Mouse (Mus musculus) left cerebral cortex, postnatal 36 days (tissue): Measurements from ENCODE around the gene Zbtb22. TPM values are rescaled to one million over a fixed set of nuclear protein-coding genes. Genes with fewer than 3 reads are reported as not detected.
A peak's percentile ranks its signal among the peaks of the same experiment; 100 is the strongest.
"Not testable (repeated sequence)": the region's sequence is repeated elsewhere in the genome, so short reads cannot be mapped to it uniquely, and the experiment has no call there.

Experiments
- DNase-seq, 2 experiments: peaks; one replicate each; pipeline ENCODE4 v3.0.0; 2021 to 2022; ENCODE audit warnings: low spot score in 2 of 2, mixed read lengths in 1 of 2
- intact Hi-C: fragments of 180-260 bp; cut with DNase I; formaldehyde crosslinking; loops from one replicate; pipeline ENCODE4 v1.15.1; 2025
- total RNA-seq, 2 experiments: library from RNA; stranded (reverse); gene quantifications; 2 replicates each; pipeline ENCODE4 v1.2.3; 2021

Zbtb22 gene
- total RNA-seq, 2 experiments from 2014 or later, result 29.4 to 40.1 TPM

DNA sequence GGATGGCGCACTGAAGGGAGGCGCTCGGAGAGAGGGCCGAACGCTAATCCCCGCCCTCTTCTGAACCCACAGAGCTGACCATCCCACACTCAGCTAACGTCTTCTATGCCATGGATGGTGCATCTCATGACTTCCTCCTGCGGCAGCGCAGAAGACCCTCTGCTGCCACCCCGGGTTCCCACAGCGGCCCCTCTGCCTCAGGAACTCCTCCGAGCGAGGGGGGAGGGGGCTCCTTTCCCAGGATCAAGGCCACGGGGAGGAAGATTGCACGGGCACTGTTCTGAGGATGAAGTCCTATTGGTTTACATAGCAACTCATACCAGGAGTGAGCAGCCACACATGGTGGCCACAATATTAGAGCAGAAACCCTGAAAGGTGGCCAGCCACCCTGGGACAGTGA is 21.3 kb downstream of the Zbtb22 start:
- DNase-seq, result no peak
- intact Hi-C loops, result loop anchor here (10.0 kb wide), 1 partner anchor 908 kb away; no protein-coding TSS in a partner anchor

DNA sequence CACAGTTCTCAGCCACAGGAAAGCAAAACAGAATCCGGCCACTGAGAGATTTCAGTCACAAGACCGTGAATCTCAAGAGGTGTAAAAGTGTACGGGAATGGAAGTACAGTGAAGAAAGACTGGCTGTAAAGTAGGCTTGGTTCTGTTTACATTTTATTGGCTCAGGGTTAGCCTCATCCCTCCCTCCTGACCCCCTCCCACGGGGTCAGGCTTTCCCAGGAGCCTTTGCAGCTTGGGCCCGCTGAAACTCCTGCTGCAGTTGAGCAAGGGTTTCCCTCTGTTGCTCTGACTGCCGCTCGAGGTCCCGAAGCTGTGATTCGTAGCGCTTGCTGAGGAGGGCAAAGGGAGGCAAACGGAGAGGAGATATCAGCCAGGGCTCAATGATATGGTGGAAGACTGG is 23.1 kb downstream of the Zbtb22 start:
- DNase-seq, result no peak
- intact Hi-C loops, result loop anchor here (10.0 kb wide), 1 partner anchor 906 kb away; no protein-coding TSS in a partner anchor

DNA sequence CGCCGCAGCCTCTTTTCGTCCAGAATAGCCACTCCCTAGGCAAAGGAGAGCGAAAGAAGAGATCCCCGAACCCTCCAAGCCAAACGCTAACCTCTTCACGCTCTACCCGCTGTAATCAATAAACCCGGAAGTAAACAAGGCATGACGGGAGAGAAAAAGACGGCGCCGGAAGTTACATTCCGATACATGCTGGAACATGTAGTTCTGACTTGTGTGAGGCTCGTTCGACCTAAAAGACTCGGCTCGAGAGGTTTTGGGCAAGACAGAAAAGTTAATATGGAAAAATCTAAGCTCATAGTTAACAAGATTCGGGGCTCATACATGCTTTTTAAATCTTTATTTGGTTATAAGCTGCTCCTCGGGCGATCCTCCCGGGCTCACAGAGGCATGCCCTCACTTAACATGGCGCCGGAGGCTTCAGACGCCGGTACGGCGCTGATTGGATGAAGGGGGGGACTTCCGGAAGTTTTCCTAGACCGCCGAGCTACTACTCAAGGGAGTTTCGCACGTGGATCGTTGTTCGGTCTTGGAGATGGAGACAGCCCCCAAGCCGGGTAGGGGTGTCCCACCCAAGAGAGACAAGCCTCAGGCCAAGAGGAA is 24.6 kb downstream of the Zbtb22 start, which contains the start of the genes Pfdn6 and Wdr46:
Gene Pfdn6, minus strand, starts transcription at position 138 of the 600 bp plus-strand sequence.
Gene Wdr46, plus strand, starts transcription at position 455 of the 600 bp plus-strand sequence.
- intact Hi-C loops, result loop anchor here (1.0 kb wide), 1 partner anchor 16 kb away; the partner anchor contains the start of gene Rps18
- peak; percentile 81 to 87 for DNase-seq

DNA sequence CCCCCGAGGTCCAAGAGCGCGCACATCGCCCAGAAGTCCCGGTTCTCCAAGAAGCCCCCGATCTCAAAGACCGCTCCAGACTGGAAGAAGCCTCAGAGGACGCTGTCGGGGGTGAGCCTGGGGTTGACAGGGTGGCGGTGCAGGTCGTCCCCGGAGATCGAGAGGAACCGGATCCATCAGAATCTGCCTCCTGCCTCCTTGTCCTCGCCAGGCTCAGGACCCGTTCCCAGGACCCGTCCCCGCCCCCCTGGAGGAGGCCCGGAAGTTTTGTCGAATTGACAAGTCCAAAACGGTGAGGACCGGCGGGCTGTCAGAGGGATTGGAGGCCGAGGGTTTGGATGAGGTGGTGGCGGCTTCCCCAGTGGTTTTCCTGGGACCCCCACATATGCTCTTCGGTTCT is 25.3 kb downstream of the Zbtb22 start:
- no peak for DNase-seq
- intact Hi-C loops, result loop anchor here (1.0 kb wide), 1 partner anchor 15 kb away; the partner anchor contains the start of gene Rps18

GRCm38 (mm10) chr17:33941381-33941780 is 25.7 kb downstream of the Zbtb22 start:
- intact Hi-C loops, result no loop called here
- DNase-seq, result no peak

DNA sequence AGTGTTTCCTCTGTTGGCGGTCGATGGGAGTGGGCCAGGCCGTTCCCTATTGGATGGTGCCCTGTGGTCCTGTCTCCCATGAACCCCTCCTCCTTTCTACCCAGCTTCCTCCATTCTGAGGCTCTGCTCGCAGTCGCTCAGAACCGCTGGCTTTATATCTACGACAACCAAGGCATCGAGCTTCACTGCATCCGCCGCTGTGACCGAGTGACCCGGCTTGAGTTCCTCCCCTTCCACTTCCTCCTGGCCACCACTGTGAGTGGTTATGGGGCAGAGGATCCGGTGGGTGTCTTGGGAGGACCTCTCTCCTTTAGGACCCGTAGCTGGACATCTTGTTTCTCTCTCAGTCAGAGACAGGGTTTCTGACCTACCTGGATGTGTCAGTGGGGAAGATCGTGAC is 27.8 kb downstream of the Zbtb22 start:
- intact Hi-C loops, result no loop called here
- DNase-seq, result no peak

DNA sequence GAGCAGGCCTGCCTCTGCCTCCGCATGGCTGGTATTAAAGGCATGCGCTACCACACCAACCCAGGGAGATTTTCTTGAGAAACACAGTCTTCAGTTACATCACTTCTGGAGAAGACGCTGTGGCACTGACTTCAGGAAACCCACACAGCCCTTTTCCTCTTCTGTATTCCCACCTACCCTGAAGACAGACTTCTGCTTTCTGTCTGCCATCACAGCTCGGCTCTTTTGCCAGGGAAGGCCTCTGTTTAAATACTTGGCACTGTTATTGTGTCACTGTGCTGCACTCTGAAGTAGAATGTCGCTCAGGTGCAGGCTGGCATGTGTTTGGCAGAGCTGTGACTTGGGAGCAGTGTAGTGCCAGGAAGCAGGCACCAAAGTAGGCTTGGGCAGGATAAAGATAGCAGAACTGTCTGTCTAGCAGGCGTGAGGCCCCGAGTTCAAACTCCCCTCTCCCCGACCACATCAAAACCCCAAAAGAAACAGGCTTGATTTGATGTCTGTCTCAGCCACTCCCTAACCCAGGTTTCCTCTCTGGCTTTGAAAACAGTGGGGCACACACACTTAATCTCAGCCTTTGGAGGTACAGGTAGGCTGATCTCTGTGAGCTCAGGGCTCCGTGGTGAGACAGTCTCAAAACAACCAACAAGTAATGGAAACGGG is 31.9 kb downstream of the Zbtb22 start:
- no peak for DNase-seq
- intact Hi-C loops, result no loop called here

DNA sequence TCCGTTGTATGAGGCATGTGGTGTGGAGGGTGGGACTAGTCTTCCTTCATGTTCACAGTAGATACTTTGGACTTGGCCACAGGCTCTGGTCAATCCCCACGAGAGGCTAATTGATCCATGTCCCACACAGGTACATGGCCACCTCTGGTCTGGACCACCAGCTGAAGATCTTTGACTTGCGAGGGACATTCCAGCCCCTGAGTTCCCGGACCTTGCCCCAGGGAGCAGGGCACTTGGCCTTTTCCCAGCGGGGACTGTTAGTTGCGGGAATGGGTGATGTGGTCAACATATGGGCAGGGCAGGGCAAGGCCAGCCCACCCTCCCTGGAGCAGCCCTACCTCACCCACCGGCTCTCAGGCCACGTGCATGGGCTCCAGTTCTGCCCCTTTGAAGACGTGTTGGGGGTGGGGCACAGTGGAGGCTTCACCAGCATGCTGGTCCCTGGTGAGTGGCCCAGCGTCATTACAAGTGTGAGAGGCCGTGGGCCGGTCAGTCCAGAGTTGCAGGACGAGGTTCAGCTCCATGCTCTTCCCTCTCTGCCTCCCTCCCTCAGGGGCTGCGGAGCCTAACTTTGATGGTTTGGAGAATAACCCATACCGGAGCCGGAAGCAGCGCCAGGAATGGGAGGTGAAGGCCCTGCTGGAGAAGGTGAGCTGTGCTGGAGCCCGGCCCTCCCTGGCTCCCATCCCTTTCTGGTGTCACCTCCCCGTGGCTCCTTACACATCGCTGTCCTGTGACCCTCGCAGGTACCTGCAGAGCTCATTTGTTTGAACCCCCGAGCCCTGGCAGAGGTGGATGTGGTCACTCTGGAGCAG is 32.6 kb downstream of the Zbtb22 start:
- intact Hi-C loops, result no loop called here
- DNase-seq, result no peak

- DNase-seq, result no peak
- intact Hi-C loops, result no loop called here
Observed at GRCm38 (mm10) chr17:33948905-33949537, 33.3 kb downstream of the Zbtb22 start.

GRCm38 (mm10) chr17:33950131-33950625 is 34.5 kb downstream of the Zbtb22 start:
- DNase-seq, result no peak

DNA sequence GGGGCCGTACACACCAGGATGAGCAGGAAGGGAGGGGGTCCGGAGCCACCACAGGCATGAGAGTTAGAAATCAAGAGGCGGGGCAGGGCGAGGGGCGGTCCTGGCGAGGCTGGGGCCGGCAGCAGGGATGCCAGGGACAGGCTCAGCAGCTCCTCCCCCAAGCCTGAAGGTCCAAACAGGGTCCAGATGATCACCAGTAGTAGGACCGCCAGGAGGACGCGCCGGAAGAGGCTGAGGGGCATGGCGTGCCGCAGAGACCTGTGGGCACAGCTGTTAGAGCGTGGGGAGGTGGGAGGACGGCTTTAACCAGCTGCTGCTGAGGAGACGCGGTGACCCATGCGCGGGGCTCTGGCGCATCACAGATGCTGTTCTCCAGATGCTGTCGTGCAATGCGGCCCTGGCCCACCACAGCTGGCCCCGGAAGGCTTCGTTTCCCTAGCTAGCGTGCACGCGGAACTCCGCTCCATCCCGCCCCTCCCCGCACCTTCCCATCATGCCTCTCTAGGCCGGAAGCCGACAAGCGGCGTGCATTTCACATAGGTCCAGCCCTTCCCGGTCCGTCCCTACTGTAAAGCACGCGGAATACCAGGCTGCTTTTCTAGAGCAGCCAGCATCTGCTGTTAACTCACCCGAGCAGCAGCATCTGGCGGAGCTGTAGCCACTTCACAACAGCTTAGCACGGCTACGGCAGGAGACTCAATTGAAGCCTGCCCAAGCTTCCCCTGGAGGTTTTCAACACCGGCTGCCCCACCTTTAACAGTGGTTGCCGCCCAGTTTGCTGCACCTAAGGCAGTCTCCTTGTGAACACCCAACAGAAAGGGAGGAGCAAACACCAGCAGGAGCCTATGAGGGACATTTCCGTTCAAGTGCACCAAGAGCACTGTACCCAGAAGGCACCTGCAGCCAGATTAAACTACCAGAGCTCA is 35.6 kb downstream of the Zbtb22 start, which contains the start of gene B3galt4:
Gene B3galt4, minus strand, starts transcription at position 468 of the 926 bp plus-strand sequence.
- peak; percentile 77 to 81 for DNase-seq
- intact Hi-C loops, result no loop called here

More at GRCm38 (mm10) chr17:33950131-33950625, 34.5 kb downstream of the Zbtb22 start:
- intact Hi-C loops, result no loop called here

DNA sequence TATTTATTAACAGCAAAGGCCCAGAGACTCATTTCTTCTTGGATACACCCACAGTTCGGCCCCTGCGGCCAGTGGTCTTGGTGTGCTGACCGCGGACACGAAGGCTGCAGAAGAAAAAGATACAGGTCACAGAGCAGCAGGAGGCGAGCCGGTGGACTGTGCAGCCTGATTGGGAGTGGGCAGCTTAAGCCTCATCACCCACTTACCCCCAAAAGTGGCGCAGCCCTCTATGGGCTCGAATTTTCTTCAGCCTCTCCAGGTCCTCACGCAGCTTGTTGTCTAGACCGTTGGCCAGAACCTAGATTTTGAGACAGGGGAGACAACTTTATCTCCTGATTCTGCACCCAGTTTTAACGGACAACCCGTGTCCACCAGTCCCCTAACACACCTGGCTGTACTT is 36.3 kb downstream of the Zbtb22 start:
- intact Hi-C loops, DNase-seq: not testable (repeated sequence)

- intact Hi-C loops, result no loop called here
- DNase-seq, result no peak
Observed at GRCm38 (mm10) chr17:33952879-33953278, 37.2 kb downstream of the Zbtb22 start.

DNA sequence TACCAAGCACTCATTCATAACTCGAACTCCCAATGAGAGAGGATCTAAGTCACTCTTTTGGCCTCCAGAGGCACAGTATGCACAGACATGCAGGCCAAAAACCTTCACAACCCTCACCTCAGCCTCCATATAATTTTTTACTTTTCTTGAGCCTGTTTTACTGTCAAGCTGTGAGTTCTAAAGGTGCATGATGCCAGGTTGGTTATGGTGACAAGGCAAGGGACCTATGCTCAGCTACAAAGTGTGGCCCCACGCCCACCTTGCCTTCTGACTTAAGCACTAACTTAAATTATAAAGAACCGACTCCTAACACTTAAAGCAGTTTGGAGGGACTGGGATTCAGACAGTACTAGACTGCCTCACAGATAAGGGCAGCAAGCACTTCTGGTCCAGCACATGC is 37.6 kb downstream of the Zbtb22 start:
- intact Hi-C loops, result no loop called here
- no peak for DNase-seq

- DNase-seq, result no peak
- intact Hi-C loops, result no loop called here
Observed at GRCm38 (mm10) chr17:33953961-33954565, 38.4 kb downstream of the Zbtb22 start.

DNA sequence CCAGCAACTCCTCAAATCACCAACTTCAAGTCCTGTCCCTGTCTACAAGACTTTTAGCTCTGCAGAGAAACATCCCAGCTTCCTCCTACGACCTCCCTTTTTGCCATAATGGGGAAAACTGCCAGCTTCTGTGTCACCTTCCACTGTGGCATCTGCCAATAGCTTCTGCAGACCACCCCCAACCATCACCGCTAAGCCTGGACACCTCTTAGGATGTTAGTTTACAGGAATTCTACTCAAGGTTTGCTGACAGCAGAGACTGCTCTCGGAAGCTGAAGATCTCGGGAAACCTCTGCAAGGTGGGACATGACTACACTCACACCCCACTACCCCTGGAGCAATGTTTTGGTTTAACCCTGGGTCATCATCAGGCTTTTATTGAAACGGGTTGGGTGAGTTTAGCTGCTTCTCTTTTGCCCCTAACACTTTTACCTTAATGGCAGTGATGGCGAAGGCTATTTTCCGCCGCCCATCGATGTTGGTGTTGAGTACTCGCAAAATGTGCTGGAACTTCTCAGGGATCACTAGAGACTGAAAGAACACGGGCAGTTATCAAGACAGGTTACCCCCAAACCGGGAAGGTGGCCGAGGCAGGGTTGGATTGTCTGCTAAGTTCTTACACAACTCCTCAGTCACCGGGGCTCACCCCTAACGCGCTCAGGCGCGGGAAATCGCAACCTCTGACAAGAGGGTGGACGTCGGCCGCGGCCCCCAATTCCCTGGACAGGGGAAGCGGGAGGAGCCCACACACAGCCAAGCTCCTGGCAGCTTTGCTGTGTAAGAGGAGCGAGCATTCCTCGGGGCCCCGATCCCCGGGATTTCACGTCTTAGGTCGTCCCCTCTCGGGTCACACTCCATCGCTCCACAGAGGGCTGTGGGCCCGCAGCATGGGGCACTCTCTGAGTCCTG is 39.2 kb downstream of the Zbtb22 start:
- intact Hi-C loops, result no loop called here
- DNase-seq, result no peak
